Mouse (Mus musculus) brain, embryonic 14.5 days (tissue): ENCODE measurements around the gene Psmb6.

Experiments
- CTCF ChIP-seq: fragments of 200-500 bp; IDR thresholded peaks from 2 replicates; pipeline ENCODE4 v1.5.1; 2012; ENCODE audit warnings: inconsistent platforms, mild to moderate bottlenecking, moderate library complexity, borderline replicate concordance; ENCODE audit not compliant: insufficient read depth, insufficient read length; ENCODE audit errors: extremely low read depth
- POLR2A ChIP-seq: fragments of 200-500 bp; IDR thresholded peaks from 2 replicates; pipeline ENCODE4 v1.6.1; 2012; ENCODE audit warnings: mild to moderate bottlenecking, inconsistent platforms, borderline replicate concordance; ENCODE audit not compliant: poor library complexity, insufficient read depth, insufficient read length, severe bottlenecking; ENCODE audit errors: extremely low read depth

DNA sequence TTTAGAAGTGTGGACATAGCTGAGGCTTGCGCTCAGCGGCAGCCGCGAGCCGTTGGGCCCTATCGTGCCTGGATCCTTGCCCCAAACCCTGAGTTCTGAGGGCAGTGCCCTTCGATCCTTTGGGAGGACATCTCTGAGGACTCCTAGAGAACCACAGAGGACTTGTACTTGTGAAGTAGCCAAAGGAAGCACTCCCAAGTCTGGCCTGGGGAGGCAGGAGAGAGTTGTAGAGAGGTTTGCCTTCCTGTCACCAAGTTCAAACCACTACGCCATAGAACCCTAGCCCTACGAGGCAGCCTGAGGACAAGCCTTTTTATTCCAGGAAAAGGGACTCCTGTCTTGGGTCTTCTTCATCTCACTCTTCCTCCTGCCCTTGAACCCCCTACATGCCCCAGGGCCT lies 32.4 kb downstream of the Psmb6 start:
- TF ChIP-seq POLR2A (no peak), CTCF (no peak)
